Mouse (Mus musculus): ENCODE data around the gene Tut7. TPM values are rescaled to one million over a fixed set of nuclear protein-coding genes. Genes with fewer than 3 reads are reported as not detected.

Gene Tut7
- 33.5 and 43.0 TPM in 2 replicates for polyA plus RNA-seq (2014; fragmentation: Nextera tagmentation; extraction: Ambion mirVana)

- H3K4me1 ChIP-seq (ENCODE audit: control insufficient read depth, insufficient read depth, low read length): peaks cover 20% of the 10 kb centered on the region
- ATAC-seq (peak; percentile 99), DNase-seq (ENCODE audit: low spot score) (peak; percentile 97)
- H3K27ac ChIP-seq (ENCODE audit: low read depth, low read length): peak within 1 kb of the TSS; percentile 87
- peak within 1 kb of the TSS; percentile 74 for H3K4me2 ChIP-seq (ENCODE audit: low read length)
- no peaks in the 10 kb centered on the region for H3K27me3 ChIP-seq (replicated peaks; ENCODE audit: control insufficient read depth, insufficient read depth, low read length)
- peaks cover 19% of the 10 kb centered on the region; the same call in 1 of the 2 replicates for H3K36me3 ChIP-seq (ENCODE audit: control insufficient read depth, insufficient read depth, low read length)
- under 1% methylated on average over 89 of the region's 100 CpGs for WGBS
- H3K9me3 ChIP-seq (replicated peaks; ENCODE audit: control insufficient read depth, low read length): no peaks in the 10 kb centered on the region
- H3K9ac ChIP-seq (ENCODE audit: low read length): peak within 1 kb of the TSS; percentile 90
- peak within 1 kb of the TSS; percentile 97 for H3K4me3 ChIP-seq (ENCODE audit: low read depth, low read length)
These were observed at the start of gene Tut7 for GRCm38 (mm10) chr13:59822507-59823462. Gene Tut7 (minus strand): TSS chr13:59823147.

DNA sequence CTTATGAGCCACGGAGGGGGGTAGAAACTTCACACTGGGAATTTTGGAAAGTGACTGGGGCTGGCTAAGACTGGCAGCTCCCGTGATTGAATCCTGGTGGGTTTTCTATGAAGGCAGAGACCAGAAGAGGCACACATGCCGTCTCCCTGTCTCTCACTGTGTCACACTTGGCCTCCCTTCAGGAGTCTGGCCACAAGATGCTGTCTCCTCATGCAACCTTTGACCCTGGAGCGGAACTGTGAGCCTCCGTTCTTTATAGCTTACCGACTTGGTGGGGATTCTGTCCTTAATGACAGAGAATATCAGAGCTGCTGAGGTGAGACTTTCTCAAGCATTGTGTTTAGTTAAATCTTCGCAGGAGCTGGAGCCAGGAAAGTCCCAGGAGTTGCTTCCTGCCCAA lies 49.5 kb upstream of the Tut7 start:
- Histone ChIP-seq H3K9ac (ENCODE audit: low read length) (no peak overlapping the region), H3K4me2 (ENCODE audit: low read length) (no peak overlapping the region), H3K27ac (ENCODE audit: low read depth, low read length) (no peak overlapping the region), H3K27me3 (replicated peaks; ENCODE audit: control insufficient read depth, insufficient read depth, low read length) (no peaks in the 10 kb centered on the region), H3K36me3 (ENCODE audit: control insufficient read depth, insufficient read depth, low read length) (no peaks in the 10 kb centered on the region), H3K4me1 (ENCODE audit: control insufficient read depth, insufficient read depth, low read length) (no peaks in the 10 kb centered on the region), H3K9me3 (replicated peaks; ENCODE audit: control insufficient read depth, low read length) (no peaks in the 10 kb centered on the region), H3K4me3 (ENCODE audit: low read depth, low read length) (no peak overlapping the region)
- 85% methylated on average over 7 of the region's 7 CpGs for WGBS
- ATAC-seq: no peak
- DNase-seq (ENCODE audit: low spot score): no peak

DNA sequence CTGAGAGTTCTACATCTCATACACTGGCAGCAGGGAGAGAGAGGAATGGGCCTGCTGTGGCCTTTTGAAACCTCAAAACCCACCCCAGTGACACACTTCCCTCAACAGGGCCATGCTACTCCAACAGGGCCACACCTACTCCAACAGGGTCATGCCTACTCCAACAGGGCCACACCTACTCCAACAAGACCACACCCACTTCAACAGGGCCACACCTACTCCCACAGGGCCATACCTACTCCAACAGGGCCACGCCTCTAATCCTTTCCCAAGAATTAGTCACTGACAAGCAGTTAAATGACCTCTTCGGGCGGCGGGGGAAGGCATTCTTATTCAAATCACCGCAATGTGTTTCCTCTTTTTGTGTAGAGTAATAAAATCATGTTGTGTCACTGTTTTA lies 47.1 kb upstream of the Tut7 start:
- Histone ChIP-seq H3K36me3 (ENCODE audit: control insufficient read depth, insufficient read depth, low read length) (no peaks in the 10 kb centered on the region), H3K9ac (ENCODE audit: low read length) (no peak overlapping the region), H3K9me3 (replicated peaks; ENCODE audit: control insufficient read depth, low read length) (no peaks in the 10 kb centered on the region), H3K4me2 (ENCODE audit: low read length) (no peak overlapping the region), H3K4me3 (ENCODE audit: low read depth, low read length) (no peak overlapping the region), H3K27me3 (replicated peaks; ENCODE audit: control insufficient read depth, insufficient read depth, low read length) (no peaks in the 10 kb centered on the region), H3K27ac (ENCODE audit: low read depth, low read length) (no peak overlapping the region), H3K4me1 (ENCODE audit: control insufficient read depth, insufficient read depth, low read length) (no peaks in the 10 kb centered on the region)
- DNase-seq (ENCODE audit: low spot score) (no peak), ATAC-seq (no peak)
- 78% methylated on average over 5 of the region's 5 CpGs for WGBS

- Histone ChIP-seq H3K4me1 (ENCODE audit: control insufficient read depth, insufficient read depth, low read length) (no peaks in the 10 kb centered on the region), H3K36me3 (ENCODE audit: control insufficient read depth, insufficient read depth, low read length) (no peaks in the 10 kb centered on the region), H3K27ac (ENCODE audit: low read depth, low read length) (no peak overlapping the region), H3K27me3 (replicated peaks; ENCODE audit: control insufficient read depth, insufficient read depth, low read length) (no peaks in the 10 kb centered on the region), H3K4me2 (ENCODE audit: low read length) (no peak overlapping the region), H3K9ac (ENCODE audit: low read length) (no peak overlapping the region), H3K4me3 (ENCODE audit: low read depth, low read length) (no peak overlapping the region), H3K9me3 (replicated peaks; ENCODE audit: control insufficient read depth, low read length) (no peaks in the 10 kb centered on the region)
- WGBS: 80% methylated on average over 9 of the region's 9 CpGs
- DNase-seq (ENCODE audit: low spot score) (no peak), ATAC-seq (no peak)
These were observed 45.2 kb upstream of the Tut7 start for GRCm38 (mm10) chr13:59868011-59868649.

DNA sequence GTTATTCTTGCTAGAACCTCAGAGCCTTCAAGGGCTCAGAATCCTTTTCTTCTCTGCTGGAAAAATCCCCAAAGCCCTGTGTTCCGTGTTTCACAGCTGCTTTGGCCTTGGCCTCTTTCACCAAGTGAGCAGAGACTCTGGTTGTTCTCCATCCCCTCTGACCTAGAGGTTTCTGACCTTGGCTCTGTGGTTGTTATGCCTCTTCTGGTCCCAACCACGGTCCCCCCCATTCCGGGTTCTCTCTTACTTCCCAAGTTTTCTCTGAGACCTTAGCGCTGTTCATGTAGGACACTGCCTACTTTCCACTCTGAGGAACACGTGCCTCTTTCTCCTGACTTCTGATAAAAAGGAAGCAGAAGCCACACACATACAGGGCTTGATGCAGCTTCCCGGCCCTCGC lies 44.2 kb upstream of the Tut7 start:
- Histone ChIP-seq H3K27ac (ENCODE audit: low read depth, low read length) (no peak overlapping the region), H3K27me3 (replicated peaks; ENCODE audit: control insufficient read depth, insufficient read depth, low read length) (no peaks in the 10 kb centered on the region), H3K36me3 (ENCODE audit: control insufficient read depth, insufficient read depth, low read length) (no peaks in the 10 kb centered on the region), H3K4me3 (ENCODE audit: low read depth, low read length) (no peak overlapping the region), H3K9ac (ENCODE audit: low read length) (no peak overlapping the region), H3K9me3 (replicated peaks; ENCODE audit: control insufficient read depth, low read length) (no peaks in the 10 kb centered on the region), H3K4me1 (ENCODE audit: control insufficient read depth, insufficient read depth, low read length) (no peaks in the 10 kb centered on the region), H3K4me2 (ENCODE audit: low read length) (no peak overlapping the region)
- ATAC-seq (no peak), DNase-seq (ENCODE audit: low spot score) (no peak)
- 88% methylated on average over 7 of the region's 7 CpGs for WGBS

DNA sequence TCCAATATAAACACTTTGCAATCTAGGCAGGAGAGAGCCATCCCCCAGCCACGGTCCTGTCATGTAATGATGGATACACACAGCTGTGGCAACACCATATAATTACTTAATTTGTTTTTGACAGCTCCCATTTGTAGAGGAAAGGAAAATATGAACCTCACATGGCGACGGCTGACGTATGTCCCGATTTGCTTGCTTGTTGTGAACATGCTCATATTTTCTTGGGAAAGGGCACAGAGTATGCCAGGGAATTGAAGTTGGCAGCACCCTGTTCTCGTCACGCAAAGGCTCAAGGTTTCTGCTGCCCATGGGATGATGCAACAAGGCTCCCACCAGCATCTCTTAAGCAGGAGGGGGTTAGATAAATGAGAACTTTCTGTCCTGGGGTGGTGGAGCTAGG lies 36.6 kb upstream of the Tut7 start:
- Histone ChIP-seq H3K27ac (ENCODE audit: low read depth, low read length) (no peak overlapping the region), H3K4me1 (ENCODE audit: control insufficient read depth, insufficient read depth, low read length) (no peaks in the 10 kb centered on the region), H3K27me3 (replicated peaks; ENCODE audit: control insufficient read depth, insufficient read depth, low read length) (no peaks in the 10 kb centered on the region), H3K36me3 (ENCODE audit: control insufficient read depth, insufficient read depth, low read length) (no peaks in the 10 kb centered on the region), H3K9me3 (replicated peaks; ENCODE audit: control insufficient read depth, low read length) (no peaks in the 10 kb centered on the region), H3K4me3 (ENCODE audit: low read depth, low read length) (no peak overlapping the region), H3K4me2 (ENCODE audit: low read length) (no peak overlapping the region), H3K9ac (ENCODE audit: low read length) (no peak overlapping the region)
- WGBS: 76% methylated on average over 7 of the region's 7 CpGs
- ATAC-seq (no peak), DNase-seq (ENCODE audit: low spot score) (peak; percentile 43)

GRCm38 (mm10) chr13:59856286-59857070 lies 33.5 kb upstream of the Tut7 start:
- no peak overlapping the region for H3K27ac ChIP-seq (ENCODE audit: low read depth, low read length)
- H3K4me2 ChIP-seq (ENCODE audit: low read length): no peak overlapping the region
- no peak overlapping the region for H3K9ac ChIP-seq (ENCODE audit: low read length)
- no peak overlapping the region for H3K4me3 ChIP-seq (ENCODE audit: low read depth, low read length)
- no peaks in the 10 kb centered on the region for H3K4me1 ChIP-seq (ENCODE audit: control insufficient read depth, insufficient read depth, low read length)
- no peaks in the 10 kb centered on the region for H3K36me3 ChIP-seq (ENCODE audit: control insufficient read depth, insufficient read depth, low read length)
- no peaks in the 10 kb centered on the region for H3K27me3 ChIP-seq (replicated peaks; ENCODE audit: control insufficient read depth, insufficient read depth, low read length)
- no peaks in the 10 kb centered on the region for H3K9me3 ChIP-seq (replicated peaks; ENCODE audit: control insufficient read depth, low read length)
- DNase-seq (ENCODE audit: low spot score): peak; percentile 69
- ATAC-seq: no peak
- WGBS: 56% methylated on average over 20 of the region's 20 CpGs

- 89% methylated on average over 9 of the region's 9 CpGs for WGBS
- Histone ChIP-seq H3K27me3 (replicated peaks; ENCODE audit: control insufficient read depth, insufficient read depth, low read length) (no peaks in the 10 kb centered on the region), H3K4me2 (ENCODE audit: low read length) (no peak overlapping the region), H3K36me3 (ENCODE audit: control insufficient read depth, insufficient read depth, low read length) (no peaks in the 10 kb centered on the region), H3K4me1 (ENCODE audit: control insufficient read depth, insufficient read depth, low read length) (no peaks in the 10 kb centered on the region), H3K27ac (ENCODE audit: low read depth, low read length) (no peak overlapping the region), H3K9ac (ENCODE audit: low read length) (no peak overlapping the region), H3K9me3 (replicated peaks; ENCODE audit: control insufficient read depth, low read length) (no peaks in the 10 kb centered on the region), H3K4me3 (ENCODE audit: low read depth, low read length) (no peak overlapping the region)
- DNase-seq (ENCODE audit: low spot score) (no peak), ATAC-seq (no peak)
These were observed 30.5 kb upstream of the Tut7 start for GRCm38 (mm10) chr13:59853471-59853870.

Measured in forebrain, embryonic 14.5 days (tissue).